Mouse (Mus musculus) hindbrain, embryonic 12.5 days (tissue): ENCODE measurements around the gene Prkca. TPM values are rescaled to one million over a fixed set of nuclear protein-coding genes. Genes with fewer than 3 reads are reported as not detected.

Source experiments
- ATAC-seq: fragments of 200-750 bp; cut with Nextera tagmentation; 2 replicates; pipeline ENCODE4 v1.8.0; 2017; ENCODE audit warnings: moderate TSS enrichment; ENCODE audit not compliant: low FRiP score
- H3K27ac ChIP-seq: fragments of 300-500 bp; sonication (generic); 2 replicates; pipeline ENCODE4 v1.5.1; 2016; ENCODE audit warnings: mild to moderate bottlenecking
- H3K27me3 ChIP-seq: fragments of 300-500 bp; sonication (generic); 2 replicates; pipeline ENCODE4 v1.6.1; 2016; ENCODE audit warnings: mild to moderate bottlenecking
- H3K36me3 ChIP-seq: fragments of 300-500 bp; sonication (generic); 2 replicates; pipeline ENCODE4 v1.6.1; 2016; ENCODE audit warnings: mild to moderate bottlenecking
- H3K4me1 ChIP-seq: fragments of 300-500 bp; sonication (generic); 2 replicates; pipeline ENCODE4 v1.6.1; 2016
- H3K4me2 ChIP-seq: fragments of 300-500 bp; sonication (generic); replicated peaks from 2 replicates; pipeline ENCODE4 v1.6.1; 2016; ENCODE audit warnings: mild to moderate bottlenecking
- H3K4me3 ChIP-seq: fragments of 300-500 bp; sonication (generic); 2 replicates; pipeline ENCODE4 v1.5.1; 2016; ENCODE audit warnings: mild to moderate bottlenecking
- H3K9ac ChIP-seq: fragments of 300-500 bp; sonication (generic); 2 replicates; pipeline ENCODE4 v1.6.1; 2016; ENCODE audit warnings: mild to moderate bottlenecking, moderate library complexity
- H3K9me3 ChIP-seq: fragments of 300-500 bp; sonication (generic); replicated peaks from 2 replicates; pipeline ENCODE4 v1.6.1; 2016; ENCODE audit warnings: mild to moderate bottlenecking
- WGBS: fragments of 180-500 bp; shearing (Covaris S2); methylation state at CpG from one replicate; pipeline ENCODE4 v1.1.7; 2016; 5-methylcytosine and 5-hydroxymethylcytosine counted together
- polyA plus RNA-seq: library from polyadenylated mRNA; unstranded; fragments of >200 nt; fragmentation: Nextera tagmentation; extraction: Ambion mirVana; gene quantifications from 2 replicates; pipeline ENCODE4 v1.2.1, GENCODE M21; 2016

The Prkca gene
- polyA plus RNA-seq, 1 experiment from 2014 or later = 8.3 TPM

GRCm38 (mm10) chr11:108285046-108285445 is 58.7 kb downstream of the Prkca start:
- Histone ChIP-seq H3K4me3 (no peak overlapping the region), H3K4me2 (no peak overlapping the region), H3K27ac (no peak overlapping the region), H3K36me3 (no peaks in the 10 kb centered on the region), H3K27me3 (no peaks in the 10 kb centered on the region), H3K9ac (no peak overlapping the region), H3K9me3 (no peaks in the 10 kb centered on the region), H3K4me1 (peaks cover 7% of the 10 kb centered on the region)
- no peak for ATAC-seq
- WGBS = 36% methylated on average over 5 of the region's 5 CpGs

DNA sequence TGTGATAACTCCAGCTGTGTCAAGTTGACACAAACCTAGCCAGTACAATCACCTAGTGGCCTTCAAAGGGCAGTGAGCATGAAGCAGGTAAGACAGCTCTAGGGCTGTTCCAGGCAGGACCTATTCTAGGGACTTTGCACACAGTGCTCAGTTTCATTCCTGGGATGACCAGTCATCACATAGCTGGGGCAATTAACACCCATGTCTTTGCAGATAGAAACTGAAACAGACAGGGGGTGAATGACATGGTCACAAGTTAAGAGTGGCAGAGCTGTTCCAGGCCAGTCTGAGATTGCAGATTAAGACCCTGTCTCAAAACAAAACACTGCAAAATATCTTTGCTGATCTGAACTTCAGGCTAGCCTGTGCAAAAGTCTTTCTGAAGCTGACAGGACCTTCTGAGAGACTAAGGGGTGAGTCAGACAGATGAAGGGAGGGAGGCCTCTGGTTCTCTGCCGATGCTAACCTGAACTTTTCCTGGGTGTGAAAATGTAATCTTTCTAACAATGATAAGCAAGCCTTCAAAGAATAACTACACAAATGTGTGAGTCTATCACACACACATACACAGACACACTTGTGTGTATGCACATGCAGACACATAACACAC is 60.8 kb downstream of the Prkca start:
- H3K4me1 ChIP-seq = peaks cover 11% of the 10 kb centered on the region
- H3K4me3 ChIP-seq = no peak overlapping the region
- no peak overlapping the region for H3K27ac ChIP-seq
- no peaks in the 10 kb centered on the region for H3K36me3 ChIP-seq
- WGBS = 76% methylated on average over 1 of the region's 1 CpGs
- H3K4me2 ChIP-seq = no peak overlapping the region
- no peak for ATAC-seq
- H3K27me3 ChIP-seq = no peaks in the 10 kb centered on the region
- no peaks in the 10 kb centered on the region for H3K9me3 ChIP-seq
- H3K9ac ChIP-seq = no peak overlapping the region

DNA sequence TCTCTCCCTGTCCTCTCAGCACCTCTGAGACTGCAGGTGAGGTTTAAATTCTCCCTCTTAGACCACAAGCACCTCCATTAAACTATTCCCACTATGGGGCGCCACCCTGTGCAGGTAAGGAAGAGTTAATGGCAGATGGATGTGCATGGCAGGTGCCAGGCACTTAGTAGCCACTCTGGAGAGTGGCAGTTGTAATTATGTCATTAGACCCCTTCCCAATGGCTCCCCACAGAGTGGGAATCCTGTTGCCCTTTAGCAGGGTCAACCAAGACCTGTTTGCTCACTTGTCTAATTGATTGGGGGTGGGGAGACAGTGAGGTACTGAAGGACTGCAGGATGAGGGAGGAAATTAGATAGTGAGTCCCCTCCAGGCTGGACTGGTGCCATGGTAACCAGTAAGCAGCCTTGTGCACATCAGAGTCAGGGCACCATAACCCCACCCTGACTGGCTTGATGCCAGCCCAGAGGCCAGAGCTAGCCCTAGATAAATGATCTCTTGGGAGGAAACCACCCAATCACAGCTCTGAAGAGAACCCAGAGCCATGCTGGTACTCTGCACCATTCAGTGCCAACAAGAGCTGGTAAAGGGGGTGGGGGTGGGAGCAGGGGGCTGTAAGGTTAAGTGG is 63.9 kb downstream of the Prkca start:
- WGBS = 83% methylated on average over 1 of the region's 1 CpGs
- Histone ChIP-seq H3K27ac (no peak overlapping the region), H3K36me3 (no peaks in the 10 kb centered on the region), H3K4me1 (peaks cover 6% of the 10 kb centered on the region), H3K4me3 (no peak overlapping the region), H3K27me3 (no peaks in the 10 kb centered on the region), H3K9me3 (no peaks in the 10 kb centered on the region), H3K4me2 (no peak overlapping the region), H3K9ac (no peak overlapping the region)
- ATAC-seq = peak; percentile 74

- H3K36me3 ChIP-seq = no peaks in the 10 kb centered on the region
- no peak overlapping the region for H3K4me2 ChIP-seq
- peaks cover 3% of the 10 kb centered on the region; the same call in 1 of the 2 replicates for H3K27me3 ChIP-seq
- ATAC-seq = no peak
- no peak overlapping the region for H3K4me3 ChIP-seq
- no peak overlapping the region for H3K27ac ChIP-seq
- no peak overlapping the region for H3K9ac ChIP-seq
- WGBS = 81% methylated on average over 8 of the region's 8 CpGs
- no peaks in the 10 kb centered on the region for H3K9me3 ChIP-seq
- H3K4me1 ChIP-seq = peaks cover 6% of the 10 kb centered on the region
Observed at GRCm38 (mm10) chr11:108277096-108277495, 66.6 kb downstream of the Prkca start.

DNA sequence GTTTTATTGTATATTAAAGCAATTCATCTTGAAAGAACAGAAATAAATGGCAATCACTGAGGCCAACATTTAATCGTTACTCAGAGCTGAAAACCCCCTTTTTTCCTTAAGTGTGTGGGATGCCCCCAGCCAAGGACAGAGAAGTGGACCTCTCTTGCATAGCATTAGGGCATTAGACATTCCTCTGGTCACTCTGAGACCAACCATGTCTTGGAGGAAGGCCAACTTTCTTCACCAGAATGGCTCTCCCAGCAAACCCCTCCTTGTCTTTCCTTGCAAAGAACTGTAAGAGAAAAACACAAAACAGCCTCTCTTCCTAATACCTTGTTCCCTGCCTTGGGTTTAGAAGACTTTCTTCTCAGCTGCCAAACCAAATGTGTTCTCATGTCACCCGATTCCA is 67.6 kb downstream of the Prkca start:
- Histone ChIP-seq H3K9me3 (no peaks in the 10 kb centered on the region), H3K36me3 (no peaks in the 10 kb centered on the region), H3K4me3 (no peak overlapping the region), H3K4me2 (no peak overlapping the region), H3K9ac (no peak overlapping the region), H3K4me1 (peaks cover 10% of the 10 kb centered on the region), H3K27ac (no peak overlapping the region), H3K27me3 (peaks cover 3% of the 10 kb centered on the region; the same call in 1 of the 2 replicates)
- 84% methylated on average over 2 of the region's 2 CpGs for WGBS
- no peak for ATAC-seq

DNA sequence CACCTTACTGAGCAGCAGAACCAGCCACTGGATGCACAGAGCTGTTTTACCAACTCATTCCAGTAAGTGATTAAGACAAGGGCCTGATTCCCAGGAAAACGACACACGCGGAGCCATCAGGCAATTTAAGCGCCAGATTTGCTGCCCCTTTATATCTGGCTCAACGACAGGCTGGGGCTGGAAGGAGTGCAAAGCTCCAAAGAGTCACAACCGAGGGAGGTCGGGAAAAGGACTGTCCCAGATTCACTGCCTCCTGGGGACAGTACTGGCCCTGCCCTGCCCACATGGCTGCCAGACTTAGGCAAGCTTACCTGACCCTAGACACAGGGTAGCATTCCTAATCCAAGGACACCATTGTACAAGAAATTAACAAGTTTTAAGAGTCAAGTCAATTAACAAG is 69.7 kb downstream of the Prkca start:
- Histone ChIP-seq H3K27ac (no peak overlapping the region), H3K27me3 (peaks cover 3% of the 10 kb centered on the region; the same call in 1 of the 2 replicates), H3K36me3 (no peaks in the 10 kb centered on the region), H3K4me2 (no peak overlapping the region), H3K9me3 (no peaks in the 10 kb centered on the region), H3K4me3 (no peak overlapping the region), H3K4me1 (peaks cover 12% of the 10 kb centered on the region), H3K9ac (no peak overlapping the region)
- ATAC-seq = no peak
- WGBS = 65% methylated on average over 7 of the region's 7 CpGs

DNA sequence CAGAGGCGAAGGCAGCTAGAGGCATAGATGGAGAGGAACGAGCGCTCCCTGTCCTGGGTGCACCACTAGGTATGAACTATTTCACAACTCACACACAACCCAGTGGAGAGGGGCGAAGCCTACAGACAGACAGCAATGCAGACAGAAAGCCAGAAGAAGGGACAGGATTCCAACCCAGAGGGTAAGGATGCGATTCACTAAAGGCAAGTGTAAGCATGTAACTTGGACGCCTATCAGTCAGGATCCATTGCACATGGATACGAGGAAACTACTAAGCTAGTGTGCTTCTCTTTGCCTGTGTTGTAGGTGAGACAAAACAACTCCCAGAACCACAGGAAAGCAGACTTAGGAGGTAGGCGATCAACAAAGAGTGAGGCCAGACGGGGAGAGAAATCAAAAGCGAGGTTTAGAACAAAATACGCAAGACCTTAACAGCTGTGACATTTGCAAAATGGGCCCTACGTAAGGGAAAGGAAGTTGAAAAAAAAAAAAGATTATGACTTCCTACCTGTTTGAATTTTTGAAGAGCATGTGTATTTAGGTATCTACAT is 70.2 kb downstream of the Prkca start:
- ATAC-seq = no peak
- 95% methylated on average over 12 of the region's 12 CpGs for WGBS
- H3K4me2 ChIP-seq = no peak overlapping the region
- peaks cover 3% of the 10 kb centered on the region; the same call in 1 of the 2 replicates for H3K27me3 ChIP-seq
- H3K27ac ChIP-seq = no peak overlapping the region
- H3K4me3 ChIP-seq = no peak overlapping the region
- no peaks in the 10 kb centered on the region for H3K9me3 ChIP-seq
- H3K9ac ChIP-seq = no peak overlapping the region
- H3K36me3 ChIP-seq = no peaks in the 10 kb centered on the region
- H3K4me1 ChIP-seq = peaks cover 17% of the 10 kb centered on the region

DNA sequence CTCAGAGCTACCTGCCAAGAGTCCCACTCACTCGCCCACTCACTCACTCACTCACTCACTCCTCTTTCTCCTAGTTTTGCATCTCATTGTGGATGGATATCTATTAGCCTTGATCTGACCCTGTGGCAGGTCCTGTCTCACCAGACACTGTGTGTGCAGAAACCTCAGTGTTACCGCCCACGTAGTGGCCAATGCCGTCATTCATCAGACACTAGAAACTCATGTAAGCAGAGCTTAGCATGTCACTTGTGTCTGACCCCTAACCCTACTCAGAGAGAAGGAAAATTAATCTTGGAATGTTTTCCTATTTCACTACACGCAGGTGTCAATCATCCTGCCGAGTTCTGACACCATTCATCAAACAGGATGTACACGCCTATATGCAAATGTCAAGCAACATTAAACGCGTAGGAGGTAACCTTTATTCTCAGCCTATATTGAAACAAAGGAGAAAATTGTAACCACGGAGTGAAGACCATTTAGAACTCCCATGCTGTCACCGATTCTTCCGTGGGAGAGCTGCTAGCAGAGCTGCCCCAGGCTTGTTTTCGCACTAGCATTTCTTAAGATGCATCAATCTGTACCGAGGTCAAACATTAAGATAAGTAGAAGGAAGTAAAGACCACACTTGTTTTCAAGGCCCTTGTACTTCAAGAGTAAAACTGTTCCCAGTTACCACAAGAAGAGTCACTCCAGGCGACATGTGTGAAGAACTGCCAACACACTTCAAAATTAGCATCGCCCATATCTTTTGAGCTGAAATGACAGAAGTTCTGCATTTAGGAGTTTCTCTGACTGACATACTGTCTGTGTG is 70.9 kb downstream of the Prkca start:
- no peaks in the 10 kb centered on the region for H3K9me3 ChIP-seq
- peaks cover 3% of the 10 kb centered on the region; the same call in 1 of the 2 replicates for H3K27me3 ChIP-seq
- H3K9ac ChIP-seq = no peak overlapping the region
- 75% methylated on average over 16 of the region's 16 CpGs for WGBS
- ATAC-seq = no peak
- H3K27ac ChIP-seq = no peak overlapping the region
- no peak overlapping the region for H3K4me2 ChIP-seq
- peaks cover 24% of the 10 kb centered on the region for H3K4me1 ChIP-seq
- no peaks in the 10 kb centered on the region for H3K36me3 ChIP-seq
- no peak overlapping the region for H3K4me3 ChIP-seq

DNA sequence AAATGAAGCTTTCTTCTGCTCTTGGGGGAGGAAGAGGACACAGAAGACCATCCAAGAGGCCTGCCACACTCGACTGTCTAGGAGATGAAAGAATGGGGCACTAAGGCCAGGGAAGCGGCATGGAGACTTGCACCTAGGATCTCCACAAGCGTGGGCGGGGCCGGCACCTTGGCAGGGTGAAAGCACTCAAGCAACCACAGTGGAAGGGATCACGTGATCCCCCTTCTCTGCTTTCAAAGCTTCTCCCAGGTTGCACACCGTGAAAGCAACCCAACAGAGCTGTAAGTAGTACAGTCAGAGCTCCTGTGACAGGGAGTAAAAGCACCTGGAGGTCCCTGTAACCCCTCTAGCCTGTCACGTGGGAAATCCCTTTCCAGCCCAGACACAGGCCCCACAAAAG is 72.4 kb downstream of the Prkca start:
- Histone ChIP-seq H3K27ac (no peak overlapping the region), H3K9me3 (no peaks in the 10 kb centered on the region), H3K9ac (no peak overlapping the region), H3K27me3 (peaks cover 3% of the 10 kb centered on the region; the same call in 1 of the 2 replicates), H3K4me1 (peaks cover 27% of the 10 kb centered on the region), H3K4me3 (no peak overlapping the region), H3K4me2 (no peak overlapping the region), H3K36me3 (no peaks in the 10 kb centered on the region)
- no peak for ATAC-seq
- 66% methylated on average over 8 of the region's 8 CpGs for WGBS

DNA sequence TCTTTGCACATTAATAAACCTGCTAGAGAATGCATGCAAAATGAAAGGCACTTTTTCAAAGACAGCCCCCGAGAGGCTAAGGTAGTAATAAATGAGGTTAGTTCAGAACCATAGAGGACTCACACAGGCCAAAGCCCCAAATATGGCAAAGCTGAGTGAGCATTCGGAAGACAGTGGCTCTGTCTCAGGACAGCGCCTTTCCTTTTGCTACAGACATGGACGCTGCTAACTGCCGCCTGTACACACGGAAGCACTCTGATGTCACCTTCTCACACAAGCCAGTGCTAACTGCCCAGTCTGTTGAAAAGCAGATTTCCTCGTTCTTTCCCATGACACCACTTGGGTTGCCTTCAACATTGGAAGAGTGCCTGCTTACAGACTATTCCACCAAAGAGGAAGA is 74.2 kb downstream of the Prkca start:
- Histone ChIP-seq H3K27me3 (peaks cover 3% of the 10 kb centered on the region; the same call in 1 of the 2 replicates), H3K9me3 (no peaks in the 10 kb centered on the region), H3K4me2 (no peak overlapping the region), H3K27ac (0 out of 2 replicates have a peak overlapping the region, but pooled peaks have one; percentile 60), H3K9ac (no peak overlapping the region), H3K4me3 (no peak overlapping the region), H3K4me1 (peaks cover 27% of the 10 kb centered on the region), H3K36me3 (no peaks in the 10 kb centered on the region)
- WGBS = 47% methylated on average over 7 of the region's 7 CpGs
- ATAC-seq = no peak

- WGBS = 39% methylated on average over 12 of the region's 12 CpGs
- Histone ChIP-seq H3K4me2 (no peak overlapping the region), H3K9me3 (no peaks in the 10 kb centered on the region), H3K4me3 (no peak overlapping the region), H3K27me3 (peaks cover 3% of the 10 kb centered on the region; the same call in 1 of the 2 replicates), H3K9ac (no peak overlapping the region), H3K27ac (peak overlapping the region; percentile 60), H3K4me1 (peaks cover 27% of the 10 kb centered on the region), H3K36me3 (no peaks in the 10 kb centered on the region)
- peak; percentile 55; the same call in 1 of the 2 replicates for ATAC-seq
Observed at GRCm38 (mm10) chr11:108268421-108269322, 75.1 kb downstream of the Prkca start.
